Mouse (Mus musculus) hindbrain, embryonic 13.5 days (tissue): ENCODE measurements at regions not wholly inside any gene's neighbourhood (a gene's known extent, or its start where the extent isn't known, plus 50 kb on each side); places are given as distances from the start of the nearest gene placed in this dataset.

Experiments used
- ATAC-seq: fragments of 200-750 bp; cut with Nextera tagmentation; 2 replicates; pipeline ENCODE4 v1.8.0; 2017; ENCODE audit warnings: moderate TSS enrichment; ENCODE audit not compliant: low FRiP score
- H3K27ac ChIP-seq: fragments of 300-500 bp; sonication (generic); 2 replicates; pipeline ENCODE4 v1.5.1; 2015; ENCODE audit warnings: inconsistent platforms, mild to moderate bottlenecking, moderate library complexity
- H3K27me3 ChIP-seq: fragments of 300-500 bp; sonication (generic); 2 replicates; pipeline ENCODE4 v1.6.1; 2015; ENCODE audit warnings: mild to moderate bottlenecking, inconsistent platforms
- H3K36me3 ChIP-seq: fragments of 300-500 bp; sonication (generic); 2 replicates; pipeline ENCODE4 v1.6.1; 2015; ENCODE audit warnings: mild to moderate bottlenecking, inconsistent platforms
- H3K4me1 ChIP-seq: fragments of 300-500 bp; sonication (generic); replicated peaks from 2 replicates; pipeline ENCODE4 v1.6.1; 2015; ENCODE audit warnings: inconsistent platforms
- H3K4me2 ChIP-seq: fragments of 300-500 bp; sonication (generic); 2 replicates; pipeline ENCODE4 v1.6.1; 2015; ENCODE audit warnings: inconsistent platforms, mild to moderate bottlenecking, moderate library complexity
- H3K4me3 ChIP-seq: fragments of 300-500 bp; sonication (generic); 2 replicates; pipeline ENCODE4 v1.5.1; 2015; ENCODE audit warnings: mild to moderate bottlenecking, inconsistent platforms
- H3K9ac ChIP-seq: fragments of 300-500 bp; sonication (generic); 2 replicates; pipeline ENCODE4 v1.6.1; 2015; ENCODE audit warnings: mild to moderate bottlenecking, inconsistent platforms
- H3K9me3 ChIP-seq: fragments of 300-500 bp; sonication (generic); 2 replicates; pipeline ENCODE4 v1.6.1; 2016; ENCODE audit warnings: inconsistent platforms
- WGBS: fragments of 180-500 bp; shearing (Covaris S2); methylation state at CpG from one replicate; pipeline ENCODE4 v1.1.7; 2015; 5-methylcytosine and 5-hydroxymethylcytosine counted together

DNA sequence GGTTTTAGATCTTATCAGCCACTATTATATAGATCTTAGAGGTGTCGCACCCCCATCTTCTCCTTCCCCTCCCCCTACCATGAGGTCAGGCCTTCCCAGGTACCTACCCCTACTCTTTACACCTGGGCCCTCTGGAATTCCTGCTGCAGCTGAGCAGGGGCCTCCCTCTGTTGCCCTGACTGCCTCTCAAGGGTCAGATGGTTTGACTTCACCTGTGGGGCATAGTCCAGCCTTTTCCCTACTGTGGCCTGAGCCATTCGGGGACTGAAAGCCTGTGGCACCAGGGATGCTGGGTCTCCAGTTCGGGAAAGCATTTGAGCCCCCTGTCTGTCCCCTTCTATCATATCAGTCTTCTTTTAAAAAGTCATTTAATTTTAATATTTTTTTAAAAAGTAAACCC is 196.4 kb downstream of the Gadd45g start:
- H3K36me3 ChIP-seq, result no peaks in the 10 kb centered on the region
- WGBS, result 94% methylated on average over 3 of the region's 3 CpGs
- ATAC-seq, result no peak
- no peaks in the 10 kb centered on the region for H3K9me3 ChIP-seq
- H3K9ac ChIP-seq, result no peak overlapping the region
- no peak overlapping the region for H3K4me3 ChIP-seq
- H3K4me2 ChIP-seq, result no peak overlapping the region
- H3K4me1 ChIP-seq, result peaks cover 40% of the 10 kb centered on the region
- H3K27me3 ChIP-seq, result 0 out of 2 replicates have a peak, but pooled peaks cover 3% of the 10 kb centered on the region
- H3K27ac ChIP-seq, result no peak overlapping the region

DNA sequence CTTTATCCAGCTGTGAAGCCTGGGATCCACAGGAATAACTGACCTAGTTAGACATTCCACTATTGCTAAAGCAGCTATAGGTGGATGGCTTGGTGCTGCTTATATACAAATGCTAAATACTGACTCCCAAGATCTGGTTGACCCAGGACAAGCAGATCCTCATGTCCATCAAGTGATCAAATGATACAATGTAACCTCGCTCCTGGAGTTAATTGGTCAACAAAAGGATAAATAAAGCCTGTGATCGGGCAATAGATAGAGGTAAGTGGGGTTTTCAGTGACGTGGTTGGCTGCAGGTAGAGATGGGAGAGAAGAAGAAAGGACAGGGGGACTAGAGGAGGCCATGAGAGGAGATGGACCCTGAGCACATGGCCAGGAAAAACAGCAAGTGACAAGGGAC is 197.4 kb downstream of the Gadd45g start:
- Histone ChIP-seq H3K4me3 (no peak overlapping the region), H3K36me3 (no peaks in the 10 kb centered on the region), H3K27me3 (0 out of 2 replicates have a peak, but pooled peaks cover 3% of the 10 kb centered on the region), H3K4me2 (no peak overlapping the region), H3K9me3 (no peaks in the 10 kb centered on the region), H3K9ac (no peak overlapping the region), H3K27ac (no peak overlapping the region), H3K4me1 (peaks cover 50% of the 10 kb centered on the region)
- no peak for ATAC-seq
- 87% methylated on average over 3 of the region's 3 CpGs for WGBS

DNA sequence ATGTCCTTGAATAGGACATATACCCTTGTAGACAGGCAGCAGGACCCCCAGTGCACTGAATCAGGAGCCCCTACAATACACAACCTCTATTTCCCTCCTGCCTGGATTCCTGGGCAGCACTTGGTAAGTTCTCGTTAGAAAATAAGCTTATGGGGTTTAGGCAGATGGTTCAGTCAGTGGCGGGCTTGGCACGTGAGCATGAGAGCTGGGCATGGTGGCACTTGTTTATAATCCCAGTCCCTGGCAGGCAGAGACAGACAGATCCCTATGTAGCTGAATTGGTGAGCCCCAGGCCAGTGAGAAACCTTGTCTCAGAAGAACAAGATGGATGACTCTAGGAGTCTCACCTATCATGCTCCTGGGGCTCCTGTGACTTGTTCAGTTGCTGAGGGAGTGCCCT is 198.9 kb downstream of the Gadd45g start:
- 85% methylated on average over 3 of the region's 3 CpGs for WGBS
- Histone ChIP-seq H3K4me2 (no peak overlapping the region), H3K27ac (no peak overlapping the region), H3K9me3 (no peaks in the 10 kb centered on the region), H3K4me3 (no peak overlapping the region), H3K9ac (no peak overlapping the region), H3K4me1 (peaks cover 51% of the 10 kb centered on the region), H3K27me3 (0 out of 2 replicates have a peak, but pooled peaks cover 3% of the 10 kb centered on the region), H3K36me3 (no peaks in the 10 kb centered on the region)
- no peak for ATAC-seq

DNA sequence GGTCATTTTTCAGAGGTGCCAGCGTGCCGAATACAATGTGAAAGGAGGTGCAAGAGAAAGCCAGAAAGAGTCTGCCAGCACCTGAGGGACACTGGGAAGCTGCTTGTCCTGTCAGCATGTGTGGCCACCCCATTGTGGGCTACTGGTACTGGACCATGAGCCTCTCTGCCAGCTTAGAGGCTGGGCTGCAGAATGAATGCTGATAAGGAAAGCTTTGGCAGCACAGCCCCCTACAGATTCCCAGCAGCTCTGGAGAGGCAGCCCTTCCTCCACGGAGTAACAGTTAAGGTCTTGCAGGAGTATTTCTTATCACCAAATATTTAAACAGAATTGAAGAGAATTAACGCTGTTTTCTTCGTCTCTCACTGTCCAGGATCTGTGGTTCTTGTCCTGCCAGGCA is 199.5 kb downstream of the Gadd45g start:
- Histone ChIP-seq H3K27me3 (0 out of 2 replicates have a peak, but pooled peaks cover 3% of the 10 kb centered on the region), H3K4me3 (no peak overlapping the region), H3K9me3 (no peaks in the 10 kb centered on the region), H3K4me2 (no peak overlapping the region), H3K9ac (no peak overlapping the region), H3K36me3 (no peaks in the 10 kb centered on the region), H3K27ac (no peak overlapping the region), H3K4me1 (peaks cover 51% of the 10 kb centered on the region)
- ATAC-seq, result no peak
- 65% methylated on average over 5 of the region's 5 CpGs for WGBS

DNA sequence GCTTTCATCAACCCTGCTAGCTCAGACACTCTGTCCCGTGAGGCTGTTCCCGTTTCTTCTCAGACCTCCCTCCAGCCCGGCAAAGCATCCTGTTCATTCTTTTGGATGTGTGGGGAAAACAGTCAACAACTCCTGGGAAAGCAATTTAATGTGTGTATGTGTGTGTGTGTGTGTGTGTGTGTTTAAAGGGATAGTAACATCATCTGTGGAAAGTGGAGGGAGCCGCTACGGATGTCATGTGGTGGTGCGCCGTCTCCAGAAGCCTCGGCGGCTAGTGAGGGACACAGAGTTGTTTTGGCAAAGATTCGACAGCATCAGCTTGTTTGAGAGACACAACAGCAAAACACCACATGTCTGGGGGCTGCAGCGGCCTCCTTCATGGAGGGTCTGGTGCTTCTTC is 200.2 kb downstream of the Gadd45g start:
- no peaks in the 10 kb centered on the region for H3K9me3 ChIP-seq
- no peak overlapping the region for H3K4me2 ChIP-seq
- ATAC-seq, result no peak
- H3K9ac ChIP-seq, result no peak overlapping the region
- no peak overlapping the region for H3K4me3 ChIP-seq
- H3K27me3 ChIP-seq, result 0 out of 2 replicates have a peak, but pooled peaks cover 3% of the 10 kb centered on the region
- peaks cover 44% of the 10 kb centered on the region for H3K4me1 ChIP-seq
- no peak overlapping the region for H3K27ac ChIP-seq
- no peaks in the 10 kb centered on the region for H3K36me3 ChIP-seq
- WGBS, result 63% methylated on average over 11 of the region's 11 CpGs

DNA sequence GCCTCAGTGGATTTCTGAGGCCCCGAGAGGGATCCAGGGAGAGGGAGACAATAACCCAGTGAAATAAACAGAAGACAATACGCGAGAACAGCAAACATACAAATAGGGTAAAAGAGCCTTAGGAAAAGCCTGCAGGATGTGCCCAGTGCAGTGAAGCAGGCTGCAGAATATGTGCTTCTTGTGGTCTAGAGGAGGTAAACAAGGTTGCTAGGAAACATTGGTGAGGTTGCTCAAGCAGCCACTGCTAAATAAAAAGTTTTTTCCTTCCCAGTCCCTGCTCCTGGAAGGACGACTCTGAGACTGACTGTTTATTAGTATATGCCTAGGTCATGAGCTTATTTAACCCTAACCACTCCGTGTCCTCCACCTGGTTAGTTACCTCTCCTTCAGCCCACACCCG is 201.5 kb downstream of the Gadd45g start:
- Histone ChIP-seq H3K27ac (0 out of 2 replicates have a peak overlapping the region, but pooled peaks have one; percentile 13), H3K4me1 (peaks cover 36% of the 10 kb centered on the region), H3K27me3 (0 out of 2 replicates have a peak, but pooled peaks cover 3% of the 10 kb centered on the region), H3K9ac (no peak overlapping the region), H3K36me3 (no peaks in the 10 kb centered on the region), H3K4me3 (no peak overlapping the region), H3K4me2 (no peak overlapping the region), H3K9me3 (no peaks in the 10 kb centered on the region)
- no peak for ATAC-seq
- 65% methylated on average over 6 of the region's 6 CpGs for WGBS

DNA sequence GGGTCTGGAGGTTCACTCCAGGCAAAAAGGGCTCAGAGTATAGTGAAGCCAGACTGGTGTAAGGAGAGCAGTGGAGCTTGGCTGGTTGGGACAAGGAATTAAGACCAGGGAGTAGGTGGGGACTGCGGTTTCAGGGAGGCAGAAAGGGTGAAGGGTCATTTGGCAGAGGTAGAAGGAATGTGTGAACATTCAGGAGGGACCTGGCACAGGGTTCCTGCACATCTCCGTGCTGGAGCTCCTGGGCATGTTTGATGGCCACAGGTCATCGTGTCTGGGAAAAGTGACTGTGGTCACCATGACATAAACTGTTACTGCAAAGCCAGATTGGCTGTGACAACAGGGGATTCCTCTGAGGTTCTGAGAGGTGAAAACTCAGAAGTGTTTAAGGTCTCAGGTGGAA is 202.3 kb downstream of the Gadd45g start:
- 0 out of 2 replicates have a peak, but pooled peaks cover 3% of the 10 kb centered on the region for H3K27me3 ChIP-seq
- no peak overlapping the region for H3K4me2 ChIP-seq
- H3K27ac ChIP-seq, result no peak overlapping the region
- no peaks in the 10 kb centered on the region for H3K9me3 ChIP-seq
- no peak overlapping the region for H3K9ac ChIP-seq
- 90% methylated on average over 3 of the region's 3 CpGs for WGBS
- no peak overlapping the region for H3K4me3 ChIP-seq
- no peaks in the 10 kb centered on the region for H3K36me3 ChIP-seq
- ATAC-seq, result no peak
- peaks cover 36% of the 10 kb centered on the region for H3K4me1 ChIP-seq

DNA sequence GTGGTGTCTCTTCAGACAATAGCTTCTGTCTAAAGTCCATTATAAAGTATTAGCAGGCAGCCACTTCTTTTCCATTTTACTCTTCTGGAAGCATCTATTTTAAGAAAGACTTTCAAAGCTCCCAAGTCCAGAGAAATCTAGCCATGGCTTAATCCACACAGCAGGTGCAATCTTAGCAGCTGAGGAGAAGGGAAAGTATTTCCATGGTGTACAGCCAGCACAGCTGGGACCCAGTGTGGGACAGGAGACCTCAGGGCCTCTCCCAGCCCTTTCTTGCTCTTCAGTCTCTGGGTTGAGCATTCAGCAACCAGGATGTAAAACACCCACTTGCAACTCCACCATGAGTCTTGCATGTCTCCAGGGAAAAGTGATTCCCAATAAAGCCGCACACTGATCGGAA is 202.8 kb downstream of the Gadd45g start:
- no peaks in the 10 kb centered on the region for H3K9me3 ChIP-seq
- peaks cover 36% of the 10 kb centered on the region for H3K4me1 ChIP-seq
- H3K4me3 ChIP-seq, result no peak overlapping the region
- 0 out of 2 replicates have a peak, but pooled peaks cover 3% of the 10 kb centered on the region for H3K27me3 ChIP-seq
- WGBS, result 97% methylated on average over 2 of the region's 2 CpGs
- no peak for ATAC-seq
- H3K36me3 ChIP-seq, result no peaks in the 10 kb centered on the region
- no peak overlapping the region for H3K27ac ChIP-seq
- no peak overlapping the region for H3K9ac ChIP-seq
- no peak overlapping the region for H3K4me2 ChIP-seq

DNA sequence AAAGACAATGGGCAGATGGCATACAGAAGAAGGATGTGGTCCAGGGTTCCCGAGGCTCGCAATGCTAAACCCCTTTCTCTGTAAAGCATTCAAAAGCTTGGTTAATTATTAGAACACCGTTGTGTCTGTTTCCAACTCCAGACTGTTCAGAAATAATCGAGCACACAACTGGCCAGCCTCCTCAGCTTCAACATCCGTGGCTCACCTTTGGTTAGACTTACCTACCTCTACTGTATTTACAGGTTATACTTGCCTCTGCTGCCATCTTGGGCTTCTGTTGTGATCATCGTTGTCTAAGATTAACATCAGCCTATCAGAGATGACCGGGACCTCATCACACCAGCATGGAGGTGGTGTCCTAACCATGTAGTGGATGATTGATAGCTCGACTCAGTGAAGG is 209.3 kb downstream of the Gadd45g start:
- Histone ChIP-seq H3K27ac (no peak overlapping the region), H3K36me3 (no peaks in the 10 kb centered on the region), H3K9me3 (no peaks in the 10 kb centered on the region), H3K9ac (no peak overlapping the region), H3K4me1 (no peaks in the 10 kb centered on the region), H3K4me2 (no peak overlapping the region), H3K4me3 (no peak overlapping the region), H3K27me3 (0 out of 2 replicates have a peak, but pooled peaks cover 3% of the 10 kb centered on the region)
- ATAC-seq, result no peak
- WGBS, result 87% methylated on average over 8 of the region's 8 CpGs

DNA sequence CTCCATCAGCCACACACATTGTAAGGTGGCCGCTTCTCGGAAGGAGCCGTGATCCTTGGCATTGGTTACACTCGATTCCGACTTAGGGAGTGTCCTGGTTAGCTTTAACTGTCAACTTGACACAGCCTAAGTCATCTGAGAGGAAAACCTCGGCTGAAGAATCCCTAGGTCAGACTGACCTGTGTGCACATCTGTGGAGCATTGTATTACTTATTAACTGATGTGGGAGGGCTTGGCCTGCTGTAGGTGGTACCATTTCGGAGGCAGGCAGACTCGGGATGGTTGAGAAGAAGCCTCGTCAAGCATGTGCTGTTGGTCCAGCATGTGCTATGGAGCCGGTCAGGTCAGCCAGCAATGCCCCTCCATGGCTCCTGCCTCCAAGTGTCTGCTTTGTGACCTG is 211.0 kb downstream of the Gadd45g start:
- Histone ChIP-seq H3K4me1 (no peaks in the 10 kb centered on the region), H3K27ac (no peak overlapping the region), H3K36me3 (no peaks in the 10 kb centered on the region), H3K27me3 (0 out of 2 replicates have a peak, but pooled peaks cover 3% of the 10 kb centered on the region), H3K4me2 (no peak overlapping the region), H3K9me3 (no peaks in the 10 kb centered on the region), H3K4me3 (no peak overlapping the region), H3K9ac (no peak overlapping the region)
- no peak for ATAC-seq
- WGBS, result 89% methylated on average over 10 of the region's 10 CpGs

DNA sequence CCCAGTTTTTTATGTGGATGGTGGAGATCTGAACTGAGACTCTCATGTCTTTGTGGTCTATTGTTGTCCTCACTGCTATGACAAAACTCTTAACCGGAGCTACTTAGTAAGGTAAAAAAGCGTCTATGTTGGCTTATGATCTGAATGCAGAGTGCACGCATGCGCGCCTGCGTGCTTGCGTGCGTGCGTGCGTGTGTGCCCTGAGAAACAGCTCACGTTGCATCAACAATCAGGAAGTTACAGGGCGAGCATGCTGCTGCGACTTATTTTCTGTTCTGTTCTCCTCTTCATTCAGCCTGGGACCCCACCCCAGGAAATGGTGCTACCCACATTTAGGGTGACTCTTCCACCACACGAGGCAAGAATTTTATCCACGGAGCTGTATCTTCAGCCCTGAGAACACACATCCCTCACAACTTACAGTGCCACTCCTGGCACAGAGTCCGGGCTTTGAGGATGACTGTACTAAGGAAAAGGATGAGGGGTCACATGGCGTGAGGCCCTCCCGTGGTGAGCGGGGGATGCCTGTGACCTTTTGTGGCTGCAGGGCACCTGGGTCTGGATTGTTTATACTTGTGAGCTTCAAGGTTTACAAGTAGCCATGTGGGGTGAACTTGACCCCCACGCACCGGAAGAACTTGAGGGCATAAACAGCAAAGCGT is 213.4 kb downstream of the Gadd45g start:
- no peak overlapping the region for H3K27ac ChIP-seq
- H3K4me2 ChIP-seq, result no peak overlapping the region
- WGBS, result 85% methylated on average over 22 of the region's 22 CpGs
- no peak overlapping the region for H3K4me3 ChIP-seq
- H3K4me1 ChIP-seq, result no peaks in the 10 kb centered on the region
- H3K36me3 ChIP-seq, result no peaks in the 10 kb centered on the region
- no peaks in the 10 kb centered on the region for H3K9me3 ChIP-seq
- H3K9ac ChIP-seq, result no peak overlapping the region
- 0 out of 2 replicates have a peak, but pooled peaks cover 8% of the 10 kb centered on the region for H3K27me3 ChIP-seq
- no peak for ATAC-seq

DNA sequence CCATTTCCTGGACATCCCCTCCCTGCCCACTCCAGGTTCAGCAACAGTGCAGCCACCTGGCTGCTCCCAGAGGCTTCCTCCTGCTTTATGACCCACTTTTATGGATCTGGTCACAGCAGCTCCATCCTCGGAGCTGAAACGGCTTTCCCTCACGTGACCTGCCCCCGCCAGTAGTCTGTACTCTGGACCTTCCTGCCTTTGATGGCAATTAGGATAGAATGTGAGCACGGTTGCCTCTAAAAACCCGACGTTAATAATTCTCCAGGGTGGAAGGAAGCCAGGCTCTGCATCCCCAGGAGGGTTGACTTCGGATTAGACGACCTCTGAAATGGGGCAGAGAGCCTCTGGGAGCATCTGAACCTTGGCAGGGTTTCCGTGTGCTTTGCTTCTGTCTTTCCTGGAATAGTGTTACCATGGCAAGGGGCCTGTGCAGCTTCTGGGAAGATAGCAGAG is 214.0 kb downstream of the Gadd45g start:
- 0 out of 2 replicates have a peak, but pooled peaks cover 8% of the 10 kb centered on the region for H3K27me3 ChIP-seq
- no peak overlapping the region for H3K4me2 ChIP-seq
- H3K4me1 ChIP-seq, result no peaks in the 10 kb centered on the region
- H3K9me3 ChIP-seq, result no peaks in the 10 kb centered on the region
- WGBS, result 42% methylated on average over 10 of the region's 10 CpGs
- no peak overlapping the region for H3K9ac ChIP-seq
- no peak overlapping the region for H3K27ac ChIP-seq
- no peak overlapping the region for H3K4me3 ChIP-seq
- H3K36me3 ChIP-seq, result no peaks in the 10 kb centered on the region
- no peak for ATAC-seq

DNA sequence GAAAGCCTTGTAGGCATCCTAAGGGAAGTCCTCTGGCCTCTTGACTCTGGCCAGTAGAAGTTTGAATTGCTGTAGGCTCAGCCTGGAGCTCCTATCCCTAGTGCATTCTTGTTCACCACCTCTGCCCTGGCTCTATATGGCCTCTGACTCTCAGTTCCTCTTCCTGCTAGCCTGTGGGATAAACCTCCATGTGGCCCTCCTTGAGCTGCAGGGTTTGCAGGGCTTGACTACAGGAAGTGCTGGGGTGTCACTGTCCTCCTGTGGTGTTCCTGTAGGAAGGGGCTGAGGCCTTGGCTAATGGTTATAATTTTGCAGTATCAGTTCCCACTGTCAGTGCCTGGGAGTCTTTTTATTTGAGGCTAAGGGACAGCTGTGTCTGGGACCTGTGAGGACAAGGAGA is 215.0 kb downstream of the Gadd45g start:
- Histone ChIP-seq H3K4me1 (no peaks in the 10 kb centered on the region), H3K27me3 (0 out of 2 replicates have a peak, but pooled peaks cover 8% of the 10 kb centered on the region), H3K4me3 (no peak overlapping the region), H3K9ac (no peak overlapping the region), H3K4me2 (no peak overlapping the region), H3K9me3 (no peaks in the 10 kb centered on the region), H3K36me3 (no peaks in the 10 kb centered on the region), H3K27ac (no peak overlapping the region)
- ATAC-seq, result no peak
